Mouse (Mus musculus) brain, embryonic 14.5 days (tissue): ENCODE results near the gene Fmod. TPM values are rescaled to one million over a fixed set of nuclear protein-coding genes. Genes with fewer than 3 reads are reported as not detected.

Experiments
- DNase-seq: peaks from one replicate; pipeline ENCODE4 v3.0.0-alpha.2; 2011; ENCODE audit warnings: low read depth
- CTCF ChIP-seq: fragments of 200-500 bp; IDR thresholded peaks from 2 replicates; pipeline ENCODE4 v1.5.1; 2012; ENCODE audit warnings: inconsistent platforms, mild to moderate bottlenecking, moderate library complexity, borderline replicate concordance; ENCODE audit not compliant: insufficient read depth, insufficient read length; ENCODE audit errors: extremely low read depth
- POLR2A ChIP-seq: fragments of 200-500 bp; IDR thresholded peaks from 2 replicates; pipeline ENCODE4 v1.6.1; 2012; ENCODE audit warnings: mild to moderate bottlenecking, inconsistent platforms, borderline replicate concordance; ENCODE audit not compliant: poor library complexity, insufficient read depth, insufficient read length, severe bottlenecking; ENCODE audit errors: extremely low read depth
- polyA plus RNA-seq: library from polyadenylated mRNA; depleted of rRNA; stranded (reverse); fragments of >200 nt; gene quantifications from 2 replicates; pipeline ENCODE4 v1.2.3, GENCODE M21; 2012

The Fmod gene
- polyA plus RNA-seq, 1 experiment = 7.4 TPM

GRCm38 (mm10) chr1:134066554-134066953 is 29.5 kb downstream of the Fmod start:
- TF ChIP-seq POLR2A = no peak
- TF ChIP-seq CTCF = no peak

DNA sequence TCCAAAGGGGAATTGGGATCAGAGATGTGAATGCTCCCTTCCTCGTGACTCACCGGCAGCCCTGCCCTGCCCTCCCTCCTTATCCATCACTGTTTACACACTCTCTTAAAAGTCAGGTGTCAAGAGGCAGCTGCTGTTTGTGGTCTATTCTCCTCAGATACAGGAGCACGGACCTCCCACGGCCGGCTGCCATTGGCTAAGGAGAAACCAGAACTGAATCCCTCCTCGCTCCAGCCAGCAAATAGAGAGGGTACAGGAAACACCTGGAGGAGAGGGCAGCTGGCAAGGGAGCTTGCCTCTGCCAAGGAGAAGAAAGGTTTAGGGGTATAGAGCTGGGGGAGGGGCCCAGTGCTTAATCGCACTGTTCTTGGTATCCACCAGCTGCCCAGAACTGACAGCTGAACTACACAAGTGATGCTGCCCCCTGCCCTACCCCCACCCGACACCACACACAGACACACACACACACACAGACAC is 30.1 kb downstream of the Fmod start:
- peak; percentile 88 for DNase-seq
- no peak for TF ChIP-seq POLR2A
- TF ChIP-seq CTCF = no peak

More at GRCm38 (mm10) chr1:134066554-134066953, 29.5 kb downstream of the Fmod start:
- no peak for DNase-seq

- TF ChIP-seq POLR2A (no peak), CTCF (no peak)
- no peak for DNase-seq
Measured at GRCm38 (mm10) chr1:134070099-134070669, 33.1 kb downstream of the Fmod start.

- no peak for TF ChIP-seq CTCF
- TF ChIP-seq POLR2A = no peak
- DNase-seq = peak; percentile 89
Measured at GRCm38 (mm10) chr1:134071411-134072018, 34.5 kb downstream of the Fmod start.

- no peak for DNase-seq
- TF ChIP-seq POLR2A (no peak), CTCF (no peak)
Measured at GRCm38 (mm10) chr1:134073061-134073564, 36.1 kb downstream of the Fmod start.

DNA sequence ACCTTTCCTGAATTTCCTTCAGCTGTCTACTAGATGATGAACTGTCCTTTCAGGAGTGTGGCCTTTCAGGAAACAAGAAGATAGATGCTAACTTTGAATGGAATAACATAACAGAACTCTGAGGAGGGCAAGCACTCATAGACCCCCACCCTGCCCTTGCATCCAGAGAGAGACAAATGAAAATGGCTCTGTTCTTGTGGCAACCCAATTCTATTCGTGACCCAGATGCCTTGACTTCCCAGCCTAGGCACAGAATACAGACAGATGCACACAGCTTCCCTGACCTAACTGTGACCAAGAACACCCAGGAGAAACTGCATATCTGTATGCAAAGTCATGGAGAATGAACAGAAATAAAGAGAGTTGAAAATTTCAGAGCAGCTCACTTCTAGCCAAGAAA is 36.6 kb downstream of the Fmod start:
- no peak for DNase-seq
- no peak for TF ChIP-seq POLR2A
- no peak for TF ChIP-seq CTCF

- TF ChIP-seq POLR2A (0 out of 2 replicates have a peak, but pooled peaks have one; percentile 3), CTCF (no peak)
- DNase-seq = no peak
Measured at GRCm38 (mm10) chr1:134074184-134074583, 37.1 kb downstream of the Fmod start.

- no peak for TF ChIP-seq CTCF
- TF ChIP-seq POLR2A = no peak
- no peak for DNase-seq
Measured at GRCm38 (mm10) chr1:134074606-134075005, 37.6 kb downstream of the Fmod start.

DNA sequence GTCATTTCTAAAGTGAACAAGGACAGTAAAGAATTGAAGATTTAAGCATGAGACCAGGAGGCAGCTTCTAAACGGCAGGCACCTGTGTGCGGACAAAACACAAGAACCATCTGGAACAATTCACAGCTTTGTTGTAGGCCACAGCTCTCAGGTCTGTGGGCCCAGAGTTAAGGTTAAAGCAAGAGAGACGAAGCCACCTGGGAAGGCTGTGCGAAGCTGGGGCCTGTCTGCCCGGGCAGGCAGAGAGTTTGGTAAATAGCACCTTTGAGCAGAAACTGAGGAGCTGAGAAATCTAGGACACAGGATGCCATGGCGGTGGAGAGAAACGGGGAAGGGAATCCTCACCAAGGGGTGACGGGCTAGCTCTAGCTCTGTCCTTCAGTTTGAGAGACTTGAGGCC is 38.5 kb downstream of the Fmod start:
- TF ChIP-seq CTCF = no peak
- TF ChIP-seq POLR2A = no peak
- no peak for DNase-seq

- no peak for DNase-seq
- TF ChIP-seq POLR2A (no peak), CTCF (no peak)
Measured at GRCm38 (mm10) chr1:134076789-134077188, 39.7 kb downstream of the Fmod start.

DNA sequence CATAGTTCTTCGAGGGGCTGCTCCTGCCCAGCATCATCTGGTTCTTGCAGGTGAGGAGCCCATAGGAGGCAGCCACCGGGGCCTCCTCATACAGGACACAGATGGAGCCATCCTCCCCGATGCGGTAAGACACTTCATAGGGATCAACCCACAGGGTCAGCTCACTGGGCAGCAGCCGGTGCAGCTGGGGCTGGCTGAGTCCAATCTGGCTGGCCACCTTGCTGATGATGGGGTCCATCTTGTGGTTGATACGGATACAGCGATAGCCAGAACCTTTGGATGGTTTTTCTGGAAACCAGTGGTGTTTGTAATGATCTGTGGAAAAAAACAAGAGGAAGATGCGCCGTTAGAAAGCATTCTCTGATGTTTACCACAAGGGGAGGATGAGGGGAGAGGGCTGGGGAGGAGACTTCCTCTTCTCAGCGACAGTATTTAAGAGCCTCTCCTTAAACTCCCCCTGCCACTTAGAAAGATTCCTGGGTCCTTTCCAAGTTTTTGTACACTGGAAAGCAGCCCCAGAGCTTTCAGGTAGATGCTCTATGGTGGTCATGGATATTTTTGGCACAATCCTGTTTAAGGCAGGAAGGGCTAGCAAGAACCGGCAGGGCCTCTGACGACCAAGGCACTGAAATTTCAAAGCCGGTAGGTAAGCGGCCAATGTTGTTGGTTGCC is 40.5 kb downstream of the Fmod start:
- peak; percentile 69 for DNase-seq
- TF ChIP-seq CTCF = peak; percentile 25; the same call in 1 of the 2 replicates
- no peak for TF ChIP-seq POLR2A
